Mouse (Mus musculus) cerebellum, adult 2 months (tissue): Measurements from ENCODE around the gene Slc7a5.

Experiments used
- CTCF ChIP-seq: fragments of 200-500 bp; IDR thresholded peaks from 2 replicates; pipeline ENCODE4 v1.5.1; 2011; ENCODE audit warnings: low read depth, mild to moderate bottlenecking, control low read depth, low read length, moderate library complexity, borderline replicate concordance; ENCODE audit not compliant: insufficient read depth
- POLR2A ChIP-seq: fragments of 200-500 bp; IDR thresholded peaks from 2 replicates; pipeline ENCODE4 v1.6.1; 2011; ENCODE audit warnings: low read length, control low read depth, borderline replicate concordance; ENCODE audit not compliant: insufficient read depth

DNA sequence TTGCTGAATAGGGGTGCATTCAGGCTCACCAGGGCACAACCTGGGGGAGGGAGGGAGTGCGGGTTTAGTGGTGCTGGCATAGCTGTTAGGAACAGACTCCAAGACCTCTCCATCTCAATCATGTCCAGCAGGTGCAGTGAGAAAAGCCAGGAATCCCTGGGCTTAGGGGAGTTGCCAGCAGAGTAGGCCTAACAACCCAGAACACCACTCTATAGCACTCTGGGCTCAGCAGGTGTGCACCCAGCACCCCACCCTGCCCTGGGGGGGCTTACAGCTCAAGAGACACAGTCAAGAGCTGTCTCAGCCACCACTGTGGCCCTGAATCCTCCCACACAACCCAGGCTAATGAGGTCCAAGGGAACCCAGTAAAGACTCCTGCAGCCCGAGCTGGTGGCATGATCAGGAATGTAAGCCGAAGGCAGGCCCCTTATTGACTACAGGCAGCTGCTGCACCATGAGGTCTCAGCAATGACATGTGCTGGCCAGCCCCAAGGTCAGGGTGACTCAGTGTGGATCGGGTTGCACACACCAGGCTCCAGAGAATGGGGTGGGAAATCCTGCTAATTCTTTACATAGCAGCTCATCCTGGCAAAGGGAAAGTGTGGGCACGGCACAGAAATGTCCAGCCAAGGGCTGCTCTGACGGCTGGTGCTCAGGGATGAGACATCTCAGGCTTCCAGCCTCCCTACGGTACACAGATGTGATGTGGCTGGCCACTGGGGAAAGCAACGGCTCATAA, 5.8 kb downstream of the Slc7a5 start:
- TF ChIP-seq POLR2A (no peak), CTCF (no peak)
